Mouse (Mus musculus) ES-E14 (cell line): ENCODE data around the gene Ethe1. TPM values are rescaled to one million over a fixed set of nuclear protein-coding genes. Genes with fewer than 3 reads are reported as not detected.

Experiments used
- DNase-seq: peaks from one replicate; pipeline ENCODE4 v3.0.0-alpha.2; 2013; ENCODE audit warnings: low read depth, low spot score
- H3K27ac ChIP-seq: 2 replicates; pipeline ENCODE4 v1.5.1; 2012; ENCODE audit warnings: low read depth, mild to moderate bottlenecking, low read length, moderate library complexity, mixed read lengths; ENCODE audit not compliant: poor library complexity, insufficient read depth, severe bottlenecking
- H3K36me3 ChIP-seq: 2 replicates; pipeline ENCODE4 v1.6.1; 2012; ENCODE audit warnings: mild to moderate bottlenecking, low read length, moderate library complexity, mixed read lengths; ENCODE audit not compliant: control insufficient read depth, poor library complexity, insufficient read depth, severe bottlenecking
- H3K4me1 ChIP-seq, 2 experiments: fragments of 150-350 bp in 1 of 2; sonication (generic) in 1 of 2; 2 replicates each; pipeline ENCODE4 v1.6.1; 2012; ENCODE audit warnings: low read length in 2 of 2, mild to moderate bottlenecking in 1 of 2, mixed read lengths in 1 of 2; ENCODE audit not compliant: control insufficient read depth in 2 of 2, insufficient read depth in 2 of 2, poor library complexity in 1 of 2
- H3K4me3 ChIP-seq, 2 experiments: fragments of 150-350 bp in 1 of 2; sonication (generic) in 1 of 2; 2 replicates each; pipeline ENCODE4 v1.5.1; 2012; ENCODE audit warnings: low read length in 2 of 2, low read depth in 1 of 2, mild to moderate bottlenecking in 1 of 2, mixed read lengths in 1 of 2; ENCODE audit not compliant: insufficient read depth in 1 of 2, poor library complexity in 1 of 2, severe bottlenecking in 1 of 2
- H3K9ac ChIP-seq: 2 replicates; pipeline ENCODE4 v1.6.1; 2012; ENCODE audit warnings: low read depth, mild to moderate bottlenecking, low read length, mixed read lengths; ENCODE audit not compliant: poor library complexity, insufficient read depth, severe bottlenecking
- H3K9me3 ChIP-seq: fragments of 150-350 bp; sonication (generic); 2 replicates; pipeline ENCODE4 v1.6.1; 2012; ENCODE audit warnings: low read depth, mild to moderate bottlenecking, low read length; ENCODE audit not compliant: control insufficient read depth, insufficient read depth
- CHD2 ChIP-seq: IDR thresholded peaks from 2 replicates; pipeline ENCODE4 v1.6.1; 2014; ENCODE audit warnings: mild to moderate bottlenecking, low read depth, low read length, inconsistent platforms
- HCFC1 ChIP-seq: IDR thresholded peaks from 2 replicates; pipeline ENCODE4 v1.6.1; 2012; ENCODE audit warnings: low read length, inconsistent platforms, borderline replicate concordance; ENCODE audit not compliant: insufficient read depth
- MAFK ChIP-seq: IDR thresholded peaks from 2 replicates; pipeline ENCODE4 v1.6.1; 2014; ENCODE audit warnings: mild to moderate bottlenecking, low read depth, low read length, inconsistent platforms; ENCODE audit not compliant: insufficient read depth
- ZC3H11A ChIP-seq: IDR thresholded peaks from 2 replicates; pipeline ENCODE4 v1.6.1; 2012; ENCODE audit warnings: low read depth, mild to moderate bottlenecking, inconsistent platforms, low read length, borderline replicate concordance
- ZNF384 ChIP-seq: IDR thresholded peaks from 2 replicates; pipeline ENCODE4 v1.6.1; 2012; ENCODE audit warnings: low read depth, low read length, inconsistent platforms
- in situ Hi-C, 2 experiments: fragments of 600-800 bp; cut with MboI; formaldehyde crosslinking; loops; one replicate each; pipeline ENCODE4 v1.15.1; 2025; ENCODE audit warnings: low sequenced_read_pairs in 2 of 2, inconsistent platforms in 1 of 2; ENCODE audit not compliant: unreplicated experiment in 2 of 2
- total RNA-seq: library from RNA; depleted of rRNA; stranded (reverse); fragments of 300-350 nt; gene quantifications from 2 replicates; pipeline ENCODE4 v1.2.3, GENCODE M21; 2012

The Ethe1 gene
- total RNA-seq, 1 experiment, result 14.7 TPM

- Histone ChIP-seq H3K4me3 (no peak overlapping the region), H3K36me3 (no peaks in the 10 kb centered on the region), H3K27ac (no peak overlapping the region), H3K9me3 (no peaks in the 10 kb centered on the region), H3K4me1 (peaks cover 2 to 19% of the 10 kb centered on the region in 2 experiments; a peak in 2 of 4 replicates), H3K9ac (no peak overlapping the region)
- no peak for DNase-seq
- in situ Hi-C loops, result no loop called here
- no peak for TF ChIP-seq CHD2
- TF ChIP-seq ZNF384, result no peak
- no peak for TF ChIP-seq HCFC1
- TF ChIP-seq MAFK, result no peak
- TF ChIP-seq ZC3H11A, result no peak
Observed at GRCm38 (mm10) chr7:24630116-24630880, 43.0 kb downstream of the Ethe1 start.

- no peak for TF ChIP-seq ZC3H11A
- TF ChIP-seq MAFK, result no peak
- TF ChIP-seq CHD2, result no peak
- TF ChIP-seq HCFC1, result no peak
- no peak for TF ChIP-seq ZNF384
- Histone ChIP-seq H3K9ac (no peak within 1 kb of the TSS), H3K27ac (no peak within 1 kb of the TSS)
Observed at GRCm38 (mm10) chr7:24636264-24636663, 48.9 kb downstream of the Ethe1 start, which contains the start of gene Lypd3. Gene Lypd3 (plus strand): TSS chr7:24636550.

GRCm38 (mm10) chr7:24637046-24637445, 49.7 kb downstream of the Ethe1 start:
- in situ Hi-C loops, result no loop called here
- Histone ChIP-seq H3K4me3 (peak overlapping the region in 1 of 2 experiments; percentile 42; a peak in 1 of 4 replicates), H3K4me1 (peaks cover 0 to 12% of the 10 kb centered on the region in 2 experiments; a peak in 2 of 4 replicates), H3K9ac (no peak overlapping the region), H3K9me3 (no peaks in the 10 kb centered on the region), H3K27ac (no peak overlapping the region), H3K36me3 (no peaks in the 10 kb centered on the region)
- TF ChIP-seq MAFK, result no peak
- TF ChIP-seq CHD2, result no peak
- no peak for TF ChIP-seq ZC3H11A
- TF ChIP-seq HCFC1, result no peak
- TF ChIP-seq ZNF384, result no peak
- DNase-seq, result no peak

More at GRCm38 (mm10) chr7:24636264-24636663, 48.9 kb downstream of the Ethe1 start, which contains the start of gene Lypd3:
- peaks cover 0 to 12% of the 10 kb centered on the region in 2 experiments; a peak in 2 of 4 replicates for H3K4me1 ChIP-seq
- no peaks in the 10 kb centered on the region for H3K36me3 ChIP-seq
- H3K4me3 ChIP-seq, result peak within 1 kb of the TSS; percentile 23 to 42; a peak in 3 of 4 replicates
- H3K9me3 ChIP-seq, result no peaks in the 10 kb centered on the region
- DNase-seq, result no peak
- in situ Hi-C loops, result no loop called here

DNA sequence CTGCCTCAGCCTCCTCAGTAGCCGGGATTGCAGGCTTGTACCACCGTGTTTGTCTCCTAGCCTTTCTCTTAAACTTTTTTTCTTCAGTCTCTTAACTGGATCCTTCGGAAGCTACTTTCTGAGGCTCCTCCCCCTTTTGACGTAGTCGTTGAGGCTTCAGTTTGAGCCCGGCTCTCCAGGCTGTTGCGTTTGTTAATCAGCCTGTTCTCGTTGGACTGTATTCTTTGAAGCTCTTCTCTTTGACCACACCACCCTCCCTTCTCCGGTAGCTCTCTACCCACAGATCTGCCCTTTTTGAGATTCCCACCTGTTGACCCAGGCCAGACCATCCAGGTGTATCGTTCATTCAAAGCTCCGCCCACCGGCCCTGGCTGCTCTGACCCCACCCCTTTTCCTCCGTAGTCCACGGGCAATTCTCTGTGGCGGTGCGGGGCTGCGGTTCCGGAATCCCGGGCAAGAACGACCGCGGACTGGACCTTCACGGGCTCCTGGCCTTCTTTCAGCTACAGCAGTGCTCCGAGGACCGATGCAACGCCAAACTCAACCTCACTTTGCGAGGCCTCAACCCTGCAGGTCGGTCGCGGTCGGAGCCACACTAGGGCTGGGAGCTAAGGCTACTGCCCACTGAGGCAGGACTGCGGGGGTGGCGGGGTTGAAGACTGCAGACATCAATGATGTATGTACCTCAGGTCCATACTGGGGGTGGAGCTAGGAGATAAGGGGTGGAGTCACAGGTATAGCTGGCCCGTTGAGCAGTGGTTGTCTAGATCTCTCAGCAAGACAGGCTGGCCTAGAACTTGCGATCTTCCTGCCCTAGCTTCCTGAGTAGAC, 50.9 kb downstream of the Ethe1 start:
- DNase-seq, result no peak
- in situ Hi-C loops, result no loop called here
- Histone ChIP-seq H3K4me1 (peaks cover 0 to 12% of the 10 kb centered on the region in 2 experiments; a peak in 2 of 4 replicates), H3K9ac (no peak overlapping the region), H3K4me3 (peak overlapping the region; percentile 46 to 62), H3K27ac (no peak overlapping the region), H3K9me3 (no peaks in the 10 kb centered on the region), H3K36me3 (no peaks in the 10 kb centered on the region)
- TF ChIP-seq ZNF384 (no peak), HCFC1 (no peak), ZC3H11A (no peak), CHD2 (no peak), MAFK (no peak)
